Mouse (Mus musculus) liver, postnatal 0 days (tissue): ENCODE measurements at regions not wholly inside any gene's neighbourhood (a gene's known extent, or its start where the extent isn't known, plus 50 kb on each side); places are given as distances from the start of the nearest gene placed in this dataset.

Experiments
- CTCF ChIP-seq: sonication (generic); IDR thresholded peaks from 2 replicates; pipeline ENCODE4 v1.5.1; 2016; ENCODE audit warnings: antibody characterized with exemption, low read depth
- EP300 ChIP-seq: IDR thresholded peaks from 2 replicates; pipeline ENCODE4 v1.6.1; 2016; ENCODE audit warnings: antibody characterized with exemption, low read depth, mild to moderate bottlenecking

- TF ChIP-seq CTCF (no peak), EP300 (no peak)
Observed at GRCm38 (mm10) chr3:137086896-137087295, 254.0 kb upstream of the Emcn start.
